Mouse (Mus musculus): ENCODE data around the gene Oaf.
A peak's percentile ranks its signal among the peaks of the same experiment; 100 is the strongest.

Oaf gene

DNA sequence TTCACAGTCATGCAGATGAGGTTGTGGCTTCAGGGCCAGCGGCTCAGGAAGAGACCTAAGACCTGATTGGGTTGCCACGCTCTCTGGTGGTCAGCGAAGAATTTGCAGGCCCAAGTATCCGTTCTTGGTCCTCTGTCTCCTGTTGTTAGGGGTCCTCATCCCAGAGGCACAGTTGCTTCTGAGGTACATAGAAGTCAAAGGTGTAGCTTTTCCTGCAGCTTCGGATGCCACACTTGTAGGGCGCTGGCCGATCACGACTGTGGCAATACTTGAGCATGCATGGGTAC lies 17.3 kb downstream of the Oaf start:
- DNase-seq (ENCODE audit: low spot score), result no peak

DNA sequence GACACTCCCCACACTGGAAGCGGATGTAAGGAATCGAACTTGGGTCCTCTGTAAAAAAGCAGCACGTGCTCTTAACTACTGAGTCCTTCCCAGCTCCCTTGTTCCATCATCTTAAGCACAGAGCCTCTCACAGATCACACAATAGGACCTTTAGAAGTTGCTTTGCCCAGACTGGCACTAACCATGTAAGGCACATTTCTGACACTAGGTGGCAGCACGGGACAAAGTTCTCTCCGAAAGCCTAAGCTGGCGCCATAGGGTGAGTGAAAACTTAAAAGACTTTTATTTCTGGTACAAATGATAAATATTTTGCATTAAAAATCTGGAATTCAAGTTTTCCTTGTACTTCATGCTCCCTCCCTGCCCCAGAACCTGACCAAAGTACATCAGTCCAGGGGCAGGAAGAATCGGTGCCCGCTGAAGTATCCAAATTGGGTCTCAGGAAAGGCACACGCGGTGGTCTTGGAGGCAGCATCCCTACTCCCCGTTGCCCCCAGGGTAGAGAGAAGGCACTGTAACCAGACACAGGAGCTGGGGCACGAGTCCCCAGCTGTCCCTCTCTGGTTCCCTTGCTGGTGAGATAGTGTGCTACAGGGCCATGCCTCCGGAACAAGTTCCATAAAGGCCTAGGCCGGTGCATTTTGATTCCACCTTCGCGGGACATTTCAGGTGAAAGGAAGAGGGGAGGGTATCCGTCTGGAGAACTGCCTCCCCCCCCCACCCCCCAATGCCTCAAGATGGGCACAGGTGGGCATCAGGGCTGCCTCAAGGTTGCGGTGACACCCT lies 17.9 kb downstream of the Oaf start:
- peak; percentile 95 for DNase-seq (ENCODE audit: low spot score)

GRCm38 (mm10) chr9:43210771-43211450 lies 28.8 kb downstream of the Oaf start:
- peak; percentile 76 for DNase-seq (ENCODE audit: low spot score)

- peak; percentile 78 for DNase-seq (ENCODE audit: low spot score)
These were observed 29.5 kb downstream of the Oaf start, which contains the start of gene Pou2f3 for GRCm38 (mm10) chr9:43210190-43210682. Pou2f3 (minus strand) TSS chr9:43210369.

DNA sequence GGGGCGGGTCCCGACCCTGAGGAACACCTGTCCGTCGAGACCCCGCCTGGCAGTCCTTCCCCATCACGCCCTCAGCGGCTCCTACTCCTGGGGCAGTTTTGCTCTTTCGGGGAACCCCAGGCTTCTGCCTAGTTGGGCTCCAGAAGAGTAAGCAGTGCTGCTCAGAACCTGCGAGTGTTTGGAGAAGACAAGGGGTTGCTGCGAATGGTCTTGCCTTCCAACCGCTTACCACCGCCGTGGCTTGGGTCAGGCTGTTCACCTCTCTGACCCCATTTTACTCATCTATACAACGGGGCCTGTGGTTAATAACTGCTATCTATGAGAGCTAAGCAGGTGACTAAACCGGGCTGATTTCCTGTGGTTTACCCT lies 33.7 kb downstream of the Oaf start:
- DNase-seq (ENCODE audit: low spot score), result no peak

- no peak for DNase-seq (ENCODE audit: low spot score)
These were observed 34.2 kb downstream of the Oaf start for GRCm38 (mm10) chr9:43205343-43206021.

GRCm38 (mm10) chr9:43200212-43200611 lies 39.5 kb downstream of the Oaf start:
- DNase-seq (ENCODE audit: low spot score), result no peak

GRCm38 (mm10) chr9:43194001-43194400 lies 45.7 kb downstream of the Oaf start:
- DNase-seq (ENCODE audit: low spot score), result no peak

GRCm38 (mm10) chr9:43191561-43191960 lies 48.1 kb downstream of the Oaf start:
- DNase-seq (ENCODE audit: low spot score), result no peak

- DNase-seq (ENCODE audit: low spot score), result no peak
These were observed 50.7 kb downstream of the Oaf start for GRCm38 (mm10) chr9:43189021-43189356.

- DNase-seq (ENCODE audit: low spot score), result no peak
These were observed 51.2 kb downstream of the Oaf start for GRCm38 (mm10) chr9:43188309-43189020.

GRCm38 (mm10) chr9:43179614-43180013 lies 60.1 kb downstream of the Oaf start:
- DNase-seq (ENCODE audit: low spot score), result no peak

DNA sequence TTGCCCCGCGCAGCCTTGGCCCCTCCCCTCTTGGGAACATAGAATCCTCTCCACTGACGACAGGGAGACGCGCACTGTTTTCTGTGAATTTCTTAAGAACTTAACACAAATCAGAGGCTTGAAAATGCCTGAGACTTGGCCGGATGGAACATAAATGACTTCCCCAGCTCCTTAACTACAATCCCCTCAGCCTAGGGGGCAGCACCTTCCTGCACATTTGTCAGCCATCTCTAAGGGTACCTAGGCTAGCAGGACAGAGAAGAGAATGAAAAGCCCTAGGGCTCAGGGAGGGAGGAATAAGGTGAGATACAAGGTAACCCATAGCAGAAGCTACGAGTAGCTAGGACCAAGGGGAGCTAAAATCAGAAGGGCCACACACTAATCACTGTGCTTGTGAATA lies 61.5 kb downstream of the Oaf start:
- DNase-seq (ENCODE audit: low spot score), result no peak

Data from testis, postnatal 10 days (tissue).